Mouse (Mus musculus) G1E (cell line): ENCODE data around the gene Srl. TPM values are rescaled to one million over a fixed set of nuclear protein-coding genes. Genes with fewer than 3 reads are reported as not detected.

ENCODE experiments used
- ATAC-seq: 2 replicates; pipeline ENCODE4 v1.8.0; 2016; ENCODE audit warnings: mild to moderate bottlenecking; ENCODE audit not compliant: insufficient number of reproducible peaks, poor library complexity, low FRiP score, severe bottlenecking; ENCODE audit errors: extremely low read depth
- DNase-seq: peaks from one replicate; pipeline ENCODE4 v3.0.0; 2012; ENCODE audit warnings: low spot score
- H3K27me3 ChIP-seq: 2 replicates; pipeline ENCODE4 v1.6.1; 2012; ENCODE audit warnings: mild to moderate bottlenecking, low read length, inconsistent platforms; ENCODE audit not compliant: insufficient read depth
- H3K36me3 ChIP-seq: replicated peaks from 2 replicates; pipeline ENCODE3; 2012; ENCODE audit warnings: mild to moderate bottlenecking, inconsistent platforms
- H3K4me1 ChIP-seq: 2 replicates; pipeline ENCODE4 v1.6.1; 2012; ENCODE audit warnings: low read depth, low read length, inconsistent platforms, mixed read lengths; ENCODE audit not compliant: insufficient read depth
- H3K4me3 ChIP-seq: 2 replicates; pipeline ENCODE4 v1.5.1; 2012; ENCODE audit warnings: low read depth, mild to moderate bottlenecking, inconsistent platforms, low read length, moderate library complexity, mixed read lengths
- H3K9me3 ChIP-seq: replicated peaks from 2 replicates; pipeline ENCODE4 v1.6.1; 2012; ENCODE audit warnings: inconsistent platforms
- CTCF ChIP-seq: IDR thresholded peaks from 2 replicates; pipeline ENCODE4 v1.5.1; 2012; ENCODE audit warnings: low read depth, low read length, inconsistent platforms, mixed read lengths
- GATA1 ChIP-seq: IDR thresholded peaks from 2 replicates; pipeline ENCODE4 v1.6.1; 2012; ENCODE audit warnings: borderline replicate concordance, low read length, inconsistent platforms, mixed read lengths
- GATA2 ChIP-seq: IDR thresholded peaks from 2 replicates; pipeline ENCODE4 v1.6.1; 2012; ENCODE audit warnings: low read depth, low read length, inconsistent platforms, borderline replicate concordance
- POLR2AphosphoS5 ChIP-seq: IDR thresholded peaks from 2 replicates; pipeline ENCODE4 v1.6.1; 2012; ENCODE audit warnings: low read depth, low read length, inconsistent platforms; ENCODE audit not compliant: insufficient replicate concordance
- TAL1 ChIP-seq: conservative IDR thresholded peaks from 2 replicates; pipeline ENCODE4 v1.6.1; 2012; ENCODE audit warnings: low read depth, low read length, inconsistent platforms, mixed read lengths
- polyA plus RNA-seq: library from polyadenylated mRNA; stranded (reverse); fragments of >175 nt; gene quantifications from 2 replicates; pipeline ENCODE4 v1.2.3, GENCODE M21; 2012
- total RNA-seq, 2 experiments: library from RNA; stranded (forward) in 1 of 2; stranded (reverse) in 1 of 2; fragments of 200-1000 nt in 1 of 2; fragments of >200 nt in 1 of 2; fragmentation: Nextera tagmentation in 1 of 2; gene quantifications; 2 replicates each; pipeline ENCODE4 v1.2.3; 2014 to 2017

Gene Srl
- total and polyA plus RNA-seq, 3 experiments, result 3.5 to 8.6 (median 8.5) TPM

GRCm38 (mm10) chr16:4547611-4548010 lies 6.0 kb upstream of the Srl start:
- H3K4me3 ChIP-seq, result no peak overlapping the region
- no peaks in the 10 kb centered on the region for H3K27me3 ChIP-seq
- H3K4me1 ChIP-seq, result peaks cover 65% of the 10 kb centered on the region
- TF ChIP-seq POLR2AphosphoS5 (no peak), GATA1 (no peak), CTCF (no peak), TAL1 (no peak), GATA2 (no peak)
- DNase-seq (no peak), ATAC-seq (no peak)
- H3K36me3 ChIP-seq, result peaks cover 85% of the 10 kb centered on the region
- no peaks in the 10 kb centered on the region for H3K9me3 ChIP-seq

DNA sequence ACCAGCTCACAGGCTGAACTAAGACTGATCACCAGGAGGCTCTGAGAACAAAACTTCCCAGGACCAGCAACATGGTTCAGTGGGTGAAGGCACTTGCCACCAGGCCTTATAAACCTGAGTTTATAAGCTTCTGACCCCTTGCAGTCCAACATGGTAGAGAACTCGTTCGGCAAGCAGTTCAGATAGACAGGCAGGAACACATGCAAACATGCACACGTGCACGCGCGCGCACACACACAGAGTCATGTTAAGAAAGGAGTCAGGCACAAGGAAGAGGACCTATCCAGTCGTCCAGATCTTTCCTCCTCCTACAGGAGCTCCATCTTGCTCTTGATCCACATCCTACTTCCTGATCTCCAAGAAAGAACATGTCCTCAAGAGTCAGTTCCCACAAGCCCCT lies 5.2 kb upstream of the Srl start:
- H3K4me3 ChIP-seq, result no peak overlapping the region
- peaks cover 63% of the 10 kb centered on the region for H3K4me1 ChIP-seq
- H3K36me3 ChIP-seq, result peaks cover 77% of the 10 kb centered on the region
- DNase-seq, result no peak
- TF ChIP-seq GATA2 (no peak), TAL1 (no peak), CTCF (no peak)
- no peak for ATAC-seq
- H3K9me3 ChIP-seq, result no peaks in the 10 kb centered on the region
- H3K27me3 ChIP-seq, result no peaks in the 10 kb centered on the region

- peaks cover 59% of the 10 kb centered on the region for H3K4me1 ChIP-seq
- ATAC-seq (no peak), DNase-seq (no peak)
- H3K4me3 ChIP-seq, result no peak overlapping the region
- peaks cover 64% of the 10 kb centered on the region for H3K36me3 ChIP-seq
- no peak for TF ChIP-seq POLR2AphosphoS5
- no peak for TF ChIP-seq CTCF
- TF ChIP-seq GATA1, result no peak
- TF ChIP-seq TAL1, result no peak
- no peaks in the 10 kb centered on the region for H3K9me3 ChIP-seq
- H3K27me3 ChIP-seq, result no peaks in the 10 kb centered on the region
Measured at GRCm38 (mm10) chr16:4544845-4545244, 3.2 kb upstream of the Srl start.

DNA sequence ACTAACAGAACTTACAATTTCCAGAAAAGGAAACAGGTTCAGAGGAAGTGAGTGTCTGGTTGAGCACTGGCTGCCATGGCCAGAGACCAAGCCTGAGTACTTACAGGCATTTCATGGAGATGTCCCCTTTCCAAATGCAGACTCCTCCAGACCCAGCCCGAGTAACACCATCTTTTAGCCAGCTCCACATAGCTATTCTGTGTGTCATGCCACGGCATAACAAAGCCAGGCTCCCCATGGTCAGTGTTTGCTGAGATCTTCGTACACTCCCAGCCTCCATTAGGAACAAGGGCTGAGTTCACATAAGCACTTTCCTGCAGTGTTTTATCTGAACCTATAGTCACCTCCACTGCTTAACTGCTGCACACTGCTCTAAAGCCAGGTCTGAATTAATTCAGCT lies 1.6 kb upstream of the Srl start:
- Histone ChIP-seq H3K4me1 (peaks cover 47% of the 10 kb centered on the region), H3K36me3 (peaks cover 49% of the 10 kb centered on the region), H3K27me3 (no peaks in the 10 kb centered on the region), H3K9me3 (no peaks in the 10 kb centered on the region), H3K4me3 (no peak overlapping the region)
- no peak for TF ChIP-seq POLR2AphosphoS5
- TF ChIP-seq TAL1, result no peak
- TF ChIP-seq GATA1, result no peak
- TF ChIP-seq CTCF, result no peak
- no peak for ATAC-seq
- DNase-seq, result no peak

GRCm38 (mm10) chr16:4542236-4542774 lies 689 bp upstream of the Srl start:
- no peaks in the 10 kb centered on the region for H3K9me3 ChIP-seq
- peak overlapping the region; percentile 37; the same call in 1 of the 2 replicates for H3K4me3 ChIP-seq
- ATAC-seq, result no peak
- H3K36me3 ChIP-seq, result peaks cover 46% of the 10 kb centered on the region
- TF ChIP-seq POLR2AphosphoS5 (no peak), TAL1 (no peak), CTCF (no peak), GATA1 (no peak), GATA2 (no peak)
- peaks cover 50% of the 10 kb centered on the region for H3K4me1 ChIP-seq
- DNase-seq, result no peak
- no peaks in the 10 kb centered on the region for H3K27me3 ChIP-seq

- Histone ChIP-seq H3K27me3 (no peaks in the 10 kb centered on the region), H3K4me3 (peak overlapping the region; percentile 70; the same call in 1 of the 2 replicates), H3K36me3 (peaks cover 33% of the 10 kb centered on the region), H3K9me3 (no peaks in the 10 kb centered on the region), H3K4me1 (peaks cover 47% of the 10 kb centered on the region)
- no peak for DNase-seq
- ATAC-seq, result no peak
- no peak for TF ChIP-seq GATA2
- TF ChIP-seq GATA1, result no peak
- no peak for TF ChIP-seq POLR2AphosphoS5
- no peak for TF ChIP-seq CTCF
- no peak for TF ChIP-seq TAL1
Measured at GRCm38 (mm10) chr16:4541033-4541432, 583 bp downstream of the Srl start.
